Mouse (Mus musculus) hindbrain, postnatal 0 days (tissue): ENCODE results near the gene Slc8a3. TPM values are rescaled to one million over a fixed set of nuclear protein-coding genes. Genes with fewer than 3 reads are reported as not detected.

ENCODE experiments used
- ATAC-seq: fragments of 200-750 bp; cut with Nextera tagmentation; 2 replicates; pipeline ENCODE4 v1.8.0; 2017; ENCODE audit warnings: mild to moderate bottlenecking, moderate TSS enrichment, moderate library complexity
- DNase-seq: peaks from one replicate; pipeline ENCODE4 v3.0.0-alpha.2; 2015; ENCODE audit warnings: low spot score
- H3K27ac ChIP-seq: fragments of 300-500 bp; sonication (generic); 2 replicates; pipeline ENCODE4 v1.5.1; 2014; ENCODE audit warnings: mild to moderate bottlenecking
- H3K27me3 ChIP-seq: fragments of 300-500 bp; sonication (generic); 2 replicates; pipeline ENCODE4 v1.6.1; 2014; ENCODE audit warnings: low read length, mixed read lengths; ENCODE audit not compliant: insufficient read depth
- H3K36me3 ChIP-seq: fragments of 300-500 bp; sonication (generic); 2 replicates; pipeline ENCODE4 v1.6.1; 2014; ENCODE audit warnings: low read length, mixed read lengths; ENCODE audit not compliant: insufficient read depth
- H3K4me1 ChIP-seq: fragments of 300-500 bp; sonication (generic); 2 replicates; pipeline ENCODE4 v1.6.1; 2014; ENCODE audit warnings: antibody characterized with exemption, low read length, mixed read lengths; ENCODE audit not compliant: insufficient read depth
- H3K4me2 ChIP-seq: fragments of 300-500 bp; sonication (generic); 2 replicates; pipeline ENCODE4 v1.6.1; 2014; ENCODE audit warnings: low read depth, mild to moderate bottlenecking, low read length, moderate library complexity, mixed read lengths
- H3K4me3 ChIP-seq: fragments of 300-500 bp; sonication (generic); 2 replicates; pipeline ENCODE4 v1.5.1; 2014; ENCODE audit warnings: low read length
- H3K9ac ChIP-seq: fragments of 300-500 bp; sonication (generic); replicated peaks from 2 replicates; pipeline ENCODE4 v1.6.1; 2014; ENCODE audit warnings: mild to moderate bottlenecking, low read length, moderate library complexity, mixed read lengths
- H3K9me3 ChIP-seq: fragments of 300-500 bp; sonication (generic); 2 replicates; pipeline ENCODE4 v1.6.1; 2016; ENCODE audit warnings: low read length, mixed read lengths
- CTCF ChIP-seq: IDR thresholded peaks from 2 replicates; pipeline ENCODE4 v1.5.1; 2016; ENCODE audit warnings: antibody characterized with exemption, control low read depth, low read depth
- WGBS: fragments of 180-500 bp; shearing (Covaris S2); extraction: QIAGEN DNeasy Blood & Tissue Kit; methylation state at CpG from one replicate; pipeline ENCODE4 v1.1.7; 2014; 5-methylcytosine and 5-hydroxymethylcytosine counted together
- microRNA-seq, 2 experiments: library from miRNA; unstranded; fragments of <30 nt; microRNA quantifications; one replicate each; pipeline ENCODE4; 2016
- polyA plus RNA-seq: library from polyadenylated mRNA; unstranded; fragments of >200 nt; fragmentation: Nextera tagmentation; extraction: Ambion mirVana; gene quantifications from 2 replicates; pipeline ENCODE4 v1.2.1, GENCODE M21; 2015
- total RNA-seq: library from RNA; depleted of rRNA; stranded (reverse); fragments of >200 nt; gene quantifications from 2 replicates; pipeline ENCODE4 v1.2.3, GENCODE M21; 2014; rRNA removed

The Slc8a3 gene
- total and polyA plus RNA-seq, 2 experiments from 2014 or later = 11.0 to 51.2 TPM

DNA sequence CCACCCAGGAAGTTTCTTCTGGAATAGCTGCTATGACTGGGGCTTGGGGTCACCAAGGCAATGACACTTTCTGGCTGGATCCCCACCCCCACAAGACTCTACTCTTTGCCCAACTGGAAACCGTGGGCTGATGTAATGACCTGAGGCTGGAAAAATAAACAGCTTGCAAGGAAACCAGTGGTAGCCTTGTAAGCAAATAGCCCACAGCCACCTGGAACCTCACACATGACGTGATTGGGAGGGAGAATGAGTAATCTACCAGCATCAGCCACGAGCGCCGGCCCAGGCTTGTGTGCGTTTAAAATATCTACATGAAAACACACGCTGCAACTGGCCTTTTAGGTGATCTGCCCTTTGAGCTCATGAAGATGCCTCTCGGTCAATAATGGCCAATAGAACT, 176.1 kb downstream of the Slc8a3 start:
- no peaks in the 10 kb centered on the region for H3K9me3 ChIP-seq
- no peak overlapping the region for H3K9ac ChIP-seq
- WGBS = 86% methylated on average over 8 of the region's 8 CpGs
- H3K36me3 ChIP-seq = no peaks in the 10 kb centered on the region
- H3K27ac ChIP-seq = no peak overlapping the region
- H3K4me2 ChIP-seq = no peak overlapping the region
- H3K27me3 ChIP-seq = no peaks in the 10 kb centered on the region
- no peak for TF ChIP-seq CTCF
- H3K4me3 ChIP-seq = no peak overlapping the region
- no peaks in the 10 kb centered on the region for H3K4me1 ChIP-seq
- ATAC-seq (no peak), DNase-seq (no peak)

DNA sequence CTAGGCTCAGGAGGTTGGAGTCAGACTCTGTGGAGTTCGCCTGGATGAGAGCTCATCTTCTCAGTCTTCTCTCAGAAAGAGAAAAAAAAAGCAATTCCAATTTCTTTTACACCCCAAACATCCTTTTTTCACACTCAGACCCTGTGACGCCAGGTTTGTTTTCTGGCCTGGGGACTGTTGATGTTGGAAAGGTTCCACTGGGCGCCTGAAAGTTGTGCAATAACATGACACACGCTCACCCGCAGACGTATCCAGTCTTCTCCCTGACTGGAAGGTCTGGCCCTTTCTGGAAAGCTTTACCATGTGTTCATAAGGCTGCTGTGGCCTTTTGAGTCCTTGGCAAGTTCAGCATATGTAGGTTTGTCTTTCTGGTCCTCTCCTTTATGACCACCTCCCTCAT, 177.3 kb downstream of the Slc8a3 start:
- no peak for ATAC-seq
- Histone ChIP-seq H3K36me3 (no peaks in the 10 kb centered on the region), H3K27ac (no peak overlapping the region), H3K9ac (no peak overlapping the region), H3K4me1 (no peaks in the 10 kb centered on the region), H3K27me3 (no peaks in the 10 kb centered on the region), H3K4me3 (no peak overlapping the region), H3K9me3 (no peaks in the 10 kb centered on the region), H3K4me2 (no peak overlapping the region)
- no peak for TF ChIP-seq CTCF
- DNase-seq = no peak
- 72% methylated on average over 6 of the region's 6 CpGs for WGBS

- no peak for TF ChIP-seq CTCF
- H3K4me2 ChIP-seq = no peak overlapping the region
- no peaks in the 10 kb centered on the region for H3K36me3 ChIP-seq
- no peaks in the 10 kb centered on the region for H3K27me3 ChIP-seq
- H3K4me3 ChIP-seq = no peak overlapping the region
- H3K27ac ChIP-seq = no peak overlapping the region
- WGBS = 46% methylated on average over 2 of the region's 2 CpGs
- H3K9me3 ChIP-seq = no peaks in the 10 kb centered on the region
- H3K9ac ChIP-seq = no peak overlapping the region
- DNase-seq (no peak), ATAC-seq (no peak)
- no peaks in the 10 kb centered on the region for H3K4me1 ChIP-seq
Measured at GRCm38 (mm10) chr12:81152082-81152481, 180.9 kb downstream of the Slc8a3 start.

DNA sequence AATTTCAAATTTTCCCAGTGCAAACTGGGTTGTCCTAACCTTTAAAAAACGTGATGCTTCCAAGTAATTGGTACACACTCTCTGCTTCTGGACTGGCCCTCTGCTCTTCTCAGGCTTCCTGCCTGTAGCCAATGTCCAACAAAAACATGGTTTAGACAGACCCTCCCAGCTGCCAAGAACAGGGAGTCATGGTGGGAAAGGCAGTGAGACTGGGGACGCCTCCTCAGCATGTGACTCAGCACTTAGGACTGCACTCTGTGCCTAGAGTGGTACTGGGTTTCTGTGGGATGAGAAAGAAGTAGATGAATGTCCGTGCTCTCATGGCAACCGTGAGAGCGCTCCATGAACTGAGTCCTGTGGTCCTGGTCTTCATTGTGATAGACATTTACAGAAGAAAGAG, 182.1 kb downstream of the Slc8a3 start:
- H3K36me3 ChIP-seq = no peaks in the 10 kb centered on the region
- H3K9me3 ChIP-seq = no peaks in the 10 kb centered on the region
- H3K9ac ChIP-seq = no peak overlapping the region
- H3K4me3 ChIP-seq = no peak overlapping the region
- TF ChIP-seq CTCF = no peak
- no peaks in the 10 kb centered on the region for H3K27me3 ChIP-seq
- no peak overlapping the region for H3K4me2 ChIP-seq
- no peaks in the 10 kb centered on the region for H3K4me1 ChIP-seq
- DNase-seq = no peak
- ATAC-seq = peak; percentile 62; the same call in 1 of the 2 replicates
- H3K27ac ChIP-seq = no peak overlapping the region
- 69% methylated on average over 5 of the region's 5 CpGs for WGBS

DNA sequence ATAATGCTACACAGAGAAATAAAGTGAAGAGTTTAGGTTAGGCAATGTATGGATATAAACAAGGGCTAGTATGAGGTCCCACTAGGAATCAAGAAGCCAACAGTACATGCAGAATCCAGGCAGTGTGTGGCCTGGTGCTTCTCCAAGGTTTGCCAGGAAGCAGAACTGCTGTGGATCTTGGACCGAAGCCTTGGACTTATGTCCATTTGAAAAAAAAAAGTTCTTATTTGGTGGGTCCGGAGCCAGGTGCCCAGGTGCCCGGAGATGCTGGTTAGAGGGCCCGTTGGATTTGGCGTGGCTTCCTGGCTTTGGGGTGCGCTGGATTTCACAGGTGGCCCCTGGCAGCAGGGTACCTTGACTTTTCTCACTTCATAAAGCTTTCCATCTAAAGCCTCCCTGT, 185.0 kb downstream of the Slc8a3 start:
- H3K4me1 ChIP-seq = 0 out of 2 replicates have a peak, but pooled peaks cover 4% of the 10 kb centered on the region
- H3K36me3 ChIP-seq = no peaks in the 10 kb centered on the region
- 88% methylated on average over 6 of the region's 6 CpGs for WGBS
- H3K9ac ChIP-seq = no peak overlapping the region
- DNase-seq = no peak
- no peaks in the 10 kb centered on the region for H3K27me3 ChIP-seq
- ATAC-seq = no peak
- no peak overlapping the region for H3K27ac ChIP-seq
- no peak overlapping the region for H3K4me2 ChIP-seq
- no peaks in the 10 kb centered on the region for H3K9me3 ChIP-seq
- no peak overlapping the region for H3K4me3 ChIP-seq
- TF ChIP-seq CTCF = no peak

Small RNA genes within 50 kb of the gene (microRNA-seq; reads per million reads assigned to microRNA genes)
- 12.2 to 14.7 reads per million in 2 experiments for gene Mir3067

Other genes starting within 250 kb of the Slc8a3 start
- 0.68 and 3.5 TPM in 2 replicates for gene Gm4787, start 46.3 kb upstream of the Slc8a3 start, total RNA-seq
- gene Gm4787, start 46.3 kb upstream of the Slc8a3 start, polyA plus RNA-seq = 0.09 and 0.11 TPM in 2 replicates
- gene Adam4, start 88.8 kb upstream of the Slc8a3 start, total RNA-seq = 1.5 TPM in 2 replicates
- gene Adam4, start 88.8 kb upstream of the Slc8a3 start, polyA plus RNA-seq = 0.11 TPM in 2 replicates
- gene Cox16, start 151.9 kb upstream of the Slc8a3 start, total RNA-seq = 56.8 and 77.4 TPM in 2 replicates
- gene Cox16, start 151.9 kb upstream of the Slc8a3 start, polyA plus RNA-seq = 131 and 140 TPM in 2 replicates
- 23.0 and 45.1 TPM in 2 replicates for gene Gm20498, start 199.7 kb upstream of the Slc8a3 start, total RNA-seq
- gene Gm20498, start 199.7 kb upstream of the Slc8a3 start, polyA plus RNA-seq = 43.6 and 49.4 TPM in 2 replicates
- 13.4 and 17.5 TPM in 2 replicates for gene Synj2bp, start 199.7 kb upstream of the Slc8a3 start, total RNA-seq
- 19.8 and 24.8 TPM in 2 replicates for gene Synj2bp, start 199.7 kb upstream of the Slc8a3 start, polyA plus RNA-seq
- 0.11 and 0.73 TPM in 2 replicates for gene Adam21, start 235.3 kb upstream of the Slc8a3 start, total RNA-seq
- gene Adam21, start 235.3 kb upstream of the Slc8a3 start, polyA plus RNA-seq = 0.51 and 0.54 TPM in 2 replicates